18 mouse cellular contexts compared by ENCODE assay signal in genomic region chr11:26004018-26004417, GRCm38 (mm10).
"Had no signal": no experiment of that assay in that cellular context is flagged by ENCODE, and none has a peak within 500 bp of the region (broad histone marks: within the 10 kb centered on the region; RNA-seq: fewer than 3 reads in every experiment).

No protein-coding gene starts in this region.

- H3K9ac ChIP-seq: liver, postnatal 0 days; lung, embryonic 15.5 days; midbrain, embryonic 13.5 days; midbrain, embryonic 15.5 days; neural tube, embryonic 13.5 days; stomach, embryonic 15.5 days had no signal

- H3K27ac ChIP-seq: lung, embryonic 15.5 days; macrophage; midbrain, embryonic 13.5 days; midbrain, embryonic 15.5 days; neural tube, embryonic 13.5 days; stomach, embryonic 15.5 days; stomach, postnatal 0 days had no signal

- H3K27me3 ChIP-seq: lung, embryonic 15.5 days; megakaryocyte, embryonic 14.5 days; midbrain, embryonic 13.5 days; midbrain, embryonic 15.5 days; neural tube, embryonic 13.5 days; stomach, embryonic 15.5 days had no signal

- DNase-seq: liver, postnatal 0 days; lung, adult 2 months; lung, postnatal 14 days; lung, postnatal 36 days; right cerebral cortex, postnatal 14 days; thymus, adult 2 months; thymus, postnatal 25 days; thymus, postnatal 4 days had no signal

- ATAC-seq: liver, postnatal 0 days; lung, postnatal 0 days; midbrain, embryonic 13.5 days; midbrain, embryonic 15.5 days had no signal

- H3K36me3 ChIP-seq: lung, embryonic 15.5 days; midbrain, embryonic 13.5 days; midbrain, embryonic 15.5 days; neural tube, embryonic 13.5 days; stomach, embryonic 15.5 days had no signal

- H3K4me2 ChIP-seq: lung, embryonic 15.5 days; midbrain, embryonic 11.5 days; midbrain, embryonic 13.5 days; midbrain, embryonic 15.5 days; neural tube, embryonic 13.5 days; stomach, embryonic 15.5 days had no signal

- H3K9me3 ChIP-seq: lung, embryonic 15.5 days; midbrain, embryonic 13.5 days; midbrain, embryonic 15.5 days; neural tube, embryonic 13.5 days; stomach, embryonic 15.5 days had no signal

- H3K4me1 ChIP-seq: lung, embryonic 15.5 days; megakaryocyte, embryonic 14.5 days; midbrain, embryonic 13.5 days; midbrain, embryonic 15.5 days; stomach, embryonic 15.5 days had no signal

- H3K4me3 ChIP-seq: lung, embryonic 15.5 days; megakaryocyte, embryonic 14.5 days; midbrain, embryonic 13.5 days; midbrain, embryonic 15.5 days; neural tube, embryonic 13.5 days; stomach, embryonic 15.5 days had no signal
